Mouse (Mus musculus) liver, postnatal 0 days (tissue): ENCODE results near the gene Pde1b. TPM values are rescaled to one million over a fixed set of nuclear protein-coding genes. Genes with fewer than 3 reads are reported as not detected.
A peak's percentile ranks its signal among the peaks of the same experiment; 100 is the strongest.

Experiments used
- ATAC-seq: fragments of 200-750 bp; cut with Nextera tagmentation; 2 replicates; pipeline ENCODE4 v1.8.0; 2017; ENCODE audit warnings: mild to moderate bottlenecking, moderate library complexity
- DNase-seq: peaks from one replicate; pipeline ENCODE4 v3.0.0-alpha.2; 2016
- H3K27ac ChIP-seq: fragments of 300-500 bp; sonication (generic); 2 replicates; pipeline ENCODE4 v1.5.1; 2014; ENCODE audit warnings: antibody characterized with exemption, moderate library complexity, mild to moderate bottlenecking, low read depth
- H3K27me3 ChIP-seq: fragments of 300-500 bp; sonication (generic); 2 replicates; pipeline ENCODE4 v1.6.1; 2014; ENCODE audit warnings: low read length, control low read depth, mixed read lengths; ENCODE audit not compliant: insufficient read depth
- H3K36me3 ChIP-seq: fragments of 300-500 bp; sonication (generic); replicated peaks from 2 replicates; pipeline ENCODE4 v1.6.1; 2014; ENCODE audit warnings: mild to moderate bottlenecking, control low read depth, low read length, moderate library complexity, mixed read lengths; ENCODE audit not compliant: insufficient read depth
- H3K4me1 ChIP-seq: fragments of 300-500 bp; sonication (generic); 2 replicates; pipeline ENCODE4 v1.6.1; 2014; ENCODE audit warnings: antibody characterized with exemption, mild to moderate bottlenecking, control low read depth; ENCODE audit not compliant: insufficient read depth
- H3K4me2 ChIP-seq: fragments of 300-500 bp; sonication (generic); 2 replicates; pipeline ENCODE4 v1.6.1; 2014; ENCODE audit warnings: low read depth, mild to moderate bottlenecking, low read length, moderate library complexity, mixed read lengths
- H3K4me3 ChIP-seq: fragments of 300-500 bp; sonication (generic); 2 replicates; pipeline ENCODE4 v1.5.1; 2014; ENCODE audit warnings: low read depth, low read length
- H3K9ac ChIP-seq: fragments of 300-500 bp; sonication (generic); replicated peaks from 2 replicates; pipeline ENCODE4 v1.6.1; 2014; ENCODE audit warnings: mild to moderate bottlenecking, moderate library complexity
- H3K9me3 ChIP-seq: fragments of 300-500 bp; sonication (generic); 2 replicates; pipeline ENCODE4 v1.6.1; 2016; ENCODE audit warnings: mild to moderate bottlenecking, control low read depth, low read length, mixed read lengths
- CTCF ChIP-seq: sonication (generic); IDR thresholded peaks from 2 replicates; pipeline ENCODE4 v1.5.1; 2016; ENCODE audit warnings: antibody characterized with exemption, low read depth
- EP300 ChIP-seq: IDR thresholded peaks from 2 replicates; pipeline ENCODE4 v1.6.1; 2016; ENCODE audit warnings: antibody characterized with exemption, low read depth, mild to moderate bottlenecking
- WGBS: fragments of 180-500 bp; shearing (Covaris S2); extraction: QIAGEN DNeasy Blood & Tissue Kit; methylation state at CpG from one replicate; pipeline ENCODE4 v1.1.7; 2014; ENCODE audit not compliant: insufficient replicate concordance; 5-methylcytosine and 5-hydroxymethylcytosine counted together
- polyA plus RNA-seq: library from polyadenylated mRNA; unstranded; fragments of >200 nt; fragmentation: Nextera tagmentation; extraction: Ambion mirVana; gene quantifications from 2 replicates; pipeline ENCODE4 v1.2.1, GENCODE M21; 2015

Gene Pde1b
- polyA plus RNA-seq: 0.24 and 0.62 TPM in 2 replicates

DNA sequence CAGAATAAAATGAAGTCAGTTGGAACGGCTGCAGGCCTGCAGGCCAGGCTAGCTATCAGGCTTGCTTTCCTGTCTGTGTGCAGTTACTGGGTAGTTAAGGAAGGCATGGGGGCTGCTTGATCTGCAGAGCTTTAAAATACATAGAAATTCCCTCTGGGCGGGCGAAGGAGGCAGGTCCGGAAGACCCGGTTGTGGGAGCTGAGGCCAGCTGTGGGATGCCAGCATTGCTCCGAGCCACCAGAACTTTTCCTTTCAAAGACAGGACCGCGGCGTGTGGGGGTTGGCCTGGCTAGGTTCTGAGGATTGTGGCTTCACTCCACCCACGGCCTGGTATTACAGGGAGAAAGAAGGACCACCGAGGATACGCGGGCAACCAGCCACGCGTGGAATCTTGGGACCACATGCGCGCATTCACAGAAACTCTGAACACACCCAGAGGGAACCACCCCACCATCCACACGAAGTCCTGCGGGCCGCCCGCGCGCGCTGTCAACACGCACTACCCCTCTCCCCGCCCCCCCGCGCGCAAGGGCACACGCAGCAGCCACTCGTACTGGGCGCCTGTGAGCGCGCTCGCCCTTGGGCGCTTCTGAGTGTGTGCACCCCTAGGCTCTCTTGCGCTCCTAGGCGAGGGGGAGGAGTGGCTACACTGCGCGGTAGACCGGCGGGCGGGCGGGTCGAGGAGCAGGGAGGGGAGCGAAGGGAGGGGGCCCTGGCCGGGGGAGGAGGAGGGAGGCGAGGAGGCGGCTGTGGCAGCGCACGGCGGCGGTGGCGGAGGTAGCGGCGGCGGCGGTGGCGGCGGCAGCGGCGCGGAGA is at the start of gene Pde1b:
Gene Pde1b (plus strand): TSS at position 600 of the 816 bp plus-strand sequence.
- peak; percentile 44 for ATAC-seq
- Histone ChIP-seq H3K9ac (peak within 1 kb of the TSS; percentile 7; the same call in 1 of the 2 replicates), H3K4me1 (peaks cover 9% of the 10 kb centered on the region), H3K27me3 (peaks cover 23% of the 10 kb centered on the region), H3K4me3 (peak within 1 kb of the TSS; percentile 46), H3K27ac (no peak within 1 kb of the TSS), H3K9me3 (no peaks in the 10 kb centered on the region), H3K36me3 (no peaks in the 10 kb centered on the region), H3K4me2 (peak within 1 kb of the TSS; percentile 77)
- peak; percentile 43 for DNase-seq
- 4% methylated on average over 58 of the region's 63 CpGs for WGBS
- TF ChIP-seq CTCF (no peak), EP300 (no peak)

DNA sequence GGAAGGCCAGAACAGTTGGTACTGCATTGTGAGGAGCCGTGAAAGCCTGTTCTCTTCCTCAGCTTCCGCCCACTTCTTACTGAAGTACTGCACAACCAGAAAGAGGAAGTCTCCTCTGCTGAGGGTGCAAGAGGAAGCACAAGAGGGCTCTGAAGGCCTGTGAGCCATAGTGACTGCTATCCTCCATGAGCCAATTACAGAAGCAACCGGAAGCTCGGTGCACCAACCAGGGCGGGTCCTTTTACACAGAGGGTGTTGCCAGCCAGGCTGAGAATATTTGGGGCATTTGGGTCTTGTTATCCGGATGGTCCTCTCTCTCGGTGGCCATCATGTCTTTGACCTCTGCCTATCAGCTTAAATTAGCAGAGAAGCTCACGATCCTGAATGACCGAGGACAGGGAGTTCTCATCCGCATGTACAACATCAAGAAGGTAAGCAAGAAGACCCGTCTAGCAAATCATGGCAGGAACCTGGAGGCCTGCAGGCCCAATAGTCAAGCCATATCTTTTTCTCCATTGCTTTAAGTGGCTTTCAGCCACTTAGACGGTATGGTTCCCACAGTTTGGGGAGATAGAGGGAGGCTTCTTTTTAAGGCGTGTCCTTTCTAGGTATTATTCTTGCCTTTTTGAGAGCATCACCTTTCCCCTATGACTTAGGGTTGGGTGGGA is 49.1 kb upstream of the Pde1b start, which contains the start of gene Nckap1l:
Gene Nckap1l (plus strand): TSS at position 244 of the 668 bp plus-strand sequence.
- peak; percentile 95 for ATAC-seq
- Histone ChIP-seq H3K4me3 (peak within 1 kb of the TSS; percentile 44), H3K4me1 (no peaks in the 10 kb centered on the region), H3K9ac (peak within 1 kb of the TSS; percentile 13; the same call in 1 of the 2 replicates), H3K27me3 (no peaks in the 10 kb centered on the region), H3K4me2 (peak within 1 kb of the TSS; percentile 58), H3K9me3 (no peaks in the 10 kb centered on the region), H3K36me3 (no peaks in the 10 kb centered on the region; the same call in 1 of the 2 replicates), H3K27ac (0 out of 2 replicates have a peak within 1 kb of the TSS, but pooled peaks have one; percentile 30)
- 27% methylated on average over 13 of the region's 13 CpGs for WGBS
- TF ChIP-seq EP300: no peak
- no peak for TF ChIP-seq CTCF
- DNase-seq: peak; percentile 72

DNA sequence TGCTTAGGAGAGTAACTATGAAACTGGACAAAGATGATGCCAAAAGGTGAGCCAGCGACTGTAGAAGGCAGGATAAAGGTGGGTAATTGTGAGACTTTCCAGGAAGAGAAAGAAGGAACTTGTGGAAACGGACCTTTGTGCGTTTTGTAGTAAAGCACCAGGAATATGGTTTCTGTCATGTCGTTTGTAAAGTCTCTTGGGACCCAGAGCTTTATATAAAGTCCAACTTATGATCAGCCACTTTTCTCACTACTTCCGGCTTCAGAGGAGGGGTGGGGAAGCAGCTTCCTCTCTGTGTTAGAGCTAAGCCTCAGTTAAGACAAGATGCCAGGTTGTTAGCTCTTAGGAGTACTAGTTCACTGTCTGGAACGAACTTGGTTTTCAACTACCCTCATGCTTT is 48.4 kb upstream of the Pde1b start:
- Histone ChIP-seq H3K4me1 (no peaks in the 10 kb centered on the region), H3K27ac (0 out of 2 replicates have a peak overlapping the region, but pooled peaks have one; percentile 3), H3K4me3 (peak overlapping the region; percentile 44), H3K9me3 (no peaks in the 10 kb centered on the region), H3K4me2 (peak overlapping the region; percentile 58), H3K36me3 (no peaks in the 10 kb centered on the region; the same call in 1 of the 2 replicates), H3K9ac (peak overlapping the region; percentile 13; the same call in 1 of the 2 replicates), H3K27me3 (no peaks in the 10 kb centered on the region)
- DNase-seq (no peak), ATAC-seq (no peak)
- WGBS: 38% methylated on average over 6 of the region's 6 CpGs
- no peak for TF ChIP-seq CTCF
- TF ChIP-seq EP300: no peak

DNA sequence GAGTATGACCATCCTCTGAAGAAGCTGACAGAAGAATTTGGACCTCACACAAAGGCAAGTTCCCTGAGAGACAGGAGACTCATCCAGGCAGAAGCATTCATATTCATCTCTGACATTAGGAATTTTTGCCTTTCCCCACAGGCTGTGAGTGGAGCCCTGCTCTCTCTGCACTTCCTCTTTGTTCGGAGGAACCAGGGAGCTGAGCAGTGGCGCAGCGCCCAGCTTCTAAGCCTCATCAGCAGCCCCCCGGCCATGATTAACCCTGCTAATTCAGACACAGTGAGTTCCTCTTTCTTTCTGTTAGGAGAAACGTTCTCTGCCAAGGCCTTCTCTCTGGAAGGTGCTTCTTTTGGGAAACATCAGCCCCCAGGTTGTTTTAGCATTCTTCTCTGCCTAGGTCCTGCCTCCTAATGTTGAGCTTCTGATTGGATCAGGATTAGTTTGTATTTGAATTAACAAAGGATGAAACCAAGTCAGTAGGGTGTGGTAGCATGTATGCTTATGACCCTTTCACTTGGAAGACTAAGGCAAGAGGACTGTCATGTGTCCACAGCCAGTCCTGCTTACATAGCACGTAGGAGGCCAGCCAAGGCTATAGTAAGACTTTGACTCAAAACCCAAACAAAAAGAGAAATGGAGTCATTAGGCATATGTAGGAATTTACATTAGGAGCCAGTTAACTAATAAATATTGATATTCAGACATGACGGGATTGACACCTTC is 40.1 kb upstream of the Pde1b start:
- H3K9ac ChIP-seq: no peak overlapping the region
- peaks cover 8% of the 10 kb centered on the region; the same call in 1 of the 2 replicates for H3K36me3 ChIP-seq
- no peak overlapping the region for H3K4me2 ChIP-seq
- WGBS: 60% methylated on average over 7 of the region's 7 CpGs
- no peak overlapping the region for H3K4me3 ChIP-seq
- ATAC-seq (no peak), DNase-seq (no peak)
- no peaks in the 10 kb centered on the region for H3K4me1 ChIP-seq
- no peaks in the 10 kb centered on the region for H3K27me3 ChIP-seq
- TF ChIP-seq CTCF (no peak), EP300 (no peak)
- H3K27ac ChIP-seq: no peak overlapping the region
- no peaks in the 10 kb centered on the region for H3K9me3 ChIP-seq

DNA sequence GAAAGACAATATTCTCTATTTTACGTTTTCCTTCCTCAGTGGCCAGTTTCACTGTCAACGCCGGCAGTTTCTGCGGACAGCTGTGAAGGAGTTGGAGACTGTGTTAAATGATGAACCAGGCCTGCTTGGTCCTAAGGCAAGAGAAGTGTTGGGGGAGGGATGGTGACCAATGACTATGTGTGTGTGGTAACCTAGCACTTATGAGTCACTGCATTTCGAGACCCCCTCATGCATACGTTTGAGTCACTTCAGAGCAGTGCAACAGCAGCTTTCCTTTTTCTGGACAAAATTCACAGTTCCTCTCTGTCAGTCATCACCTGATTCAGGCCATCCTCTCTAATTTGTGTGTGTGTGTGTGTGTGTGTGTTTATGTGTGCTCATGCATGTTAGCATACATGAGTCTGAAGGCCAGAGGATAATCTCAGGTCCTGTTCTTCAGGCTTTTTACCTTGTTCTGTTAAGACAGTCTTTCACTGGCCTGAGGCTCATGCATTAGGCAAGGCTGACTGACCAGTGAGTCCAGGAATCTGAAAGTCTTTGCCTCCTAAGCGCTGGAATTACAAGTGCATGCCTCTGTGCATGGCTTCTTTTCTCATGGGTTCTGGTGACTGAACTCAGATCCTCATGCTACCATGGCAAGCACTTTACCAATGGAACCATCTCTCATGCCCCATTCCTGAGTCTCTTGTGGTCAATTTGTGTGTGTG is 31.2 kb upstream of the Pde1b start:
- peaks cover 8% of the 10 kb centered on the region; the same call in 1 of the 2 replicates for H3K36me3 ChIP-seq
- no peak for TF ChIP-seq EP300
- no peak overlapping the region for H3K9ac ChIP-seq
- ATAC-seq: no peak
- DNase-seq: no peak
- no peak overlapping the region for H3K4me3 ChIP-seq
- 77% methylated on average over 7 of the region's 7 CpGs for WGBS
- no peaks in the 10 kb centered on the region for H3K27me3 ChIP-seq
- H3K4me2 ChIP-seq: no peak overlapping the region
- no peaks in the 10 kb centered on the region for H3K9me3 ChIP-seq
- no peaks in the 10 kb centered on the region for H3K4me1 ChIP-seq
- H3K27ac ChIP-seq: no peak overlapping the region
